Mouse (Mus musculus): ENCODE data around the gene Cfap61.

The Cfap61 gene

DNA sequence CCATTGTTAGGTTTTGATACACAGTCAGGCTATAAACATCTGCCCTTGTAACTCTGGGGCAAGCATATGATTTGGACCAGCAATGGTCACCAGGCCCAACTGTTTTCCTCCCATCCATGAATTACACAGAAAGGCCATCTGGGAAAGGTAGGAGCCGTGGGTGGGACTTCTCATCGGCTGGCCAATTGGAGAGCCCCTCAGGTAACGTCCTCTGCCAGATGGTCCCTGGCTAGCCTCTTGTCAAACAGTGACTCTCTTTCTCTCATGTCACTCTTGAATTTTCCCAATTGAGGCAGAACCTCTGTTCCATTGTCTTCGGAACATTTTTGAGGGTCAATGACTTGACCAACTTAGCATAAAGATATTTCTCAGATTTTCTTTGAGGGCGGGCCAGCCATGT lies 213.2 kb downstream of the Cfap61 start:
- no peak for DNase-seq (ENCODE audit: low read depth, low spot score)

DNA sequence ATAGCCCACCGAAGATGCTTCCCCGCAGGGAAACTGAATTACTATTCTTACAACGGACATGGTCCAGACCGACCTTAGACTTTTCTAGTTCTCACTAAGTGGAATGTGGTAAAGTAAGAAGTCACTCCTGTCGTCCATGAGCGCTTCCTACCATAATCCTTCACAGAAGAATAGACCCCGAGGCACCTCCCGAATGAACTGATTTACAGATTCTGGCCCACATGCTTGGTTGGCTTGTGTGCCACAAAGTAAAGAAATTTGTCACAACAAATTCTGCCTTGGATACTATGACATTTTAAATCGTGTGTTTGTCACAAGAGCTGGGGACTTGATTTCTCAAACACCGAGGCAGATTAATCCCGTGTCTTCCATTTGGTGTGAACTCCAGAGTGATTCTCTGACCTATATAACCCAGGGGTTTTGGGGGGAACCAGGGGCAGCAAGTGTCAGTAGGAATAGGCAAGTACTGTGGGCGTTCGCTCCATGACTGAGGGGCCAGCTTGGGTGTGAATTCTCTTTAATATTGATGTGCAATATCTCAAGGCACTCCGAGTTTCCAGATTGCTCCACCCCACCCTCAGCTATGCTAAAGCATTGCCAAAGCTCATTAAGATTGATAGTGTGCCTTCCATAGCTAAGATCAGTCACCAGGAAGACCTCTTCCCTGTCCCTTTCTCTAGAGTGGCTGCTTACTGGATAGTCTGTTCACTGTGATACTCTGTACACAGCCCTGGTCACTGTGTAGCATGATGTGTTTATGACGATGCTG lies 214.8 kb downstream of the Cfap61 start:
- no peak for DNase-seq (ENCODE audit: low read depth, low spot score)

DNA sequence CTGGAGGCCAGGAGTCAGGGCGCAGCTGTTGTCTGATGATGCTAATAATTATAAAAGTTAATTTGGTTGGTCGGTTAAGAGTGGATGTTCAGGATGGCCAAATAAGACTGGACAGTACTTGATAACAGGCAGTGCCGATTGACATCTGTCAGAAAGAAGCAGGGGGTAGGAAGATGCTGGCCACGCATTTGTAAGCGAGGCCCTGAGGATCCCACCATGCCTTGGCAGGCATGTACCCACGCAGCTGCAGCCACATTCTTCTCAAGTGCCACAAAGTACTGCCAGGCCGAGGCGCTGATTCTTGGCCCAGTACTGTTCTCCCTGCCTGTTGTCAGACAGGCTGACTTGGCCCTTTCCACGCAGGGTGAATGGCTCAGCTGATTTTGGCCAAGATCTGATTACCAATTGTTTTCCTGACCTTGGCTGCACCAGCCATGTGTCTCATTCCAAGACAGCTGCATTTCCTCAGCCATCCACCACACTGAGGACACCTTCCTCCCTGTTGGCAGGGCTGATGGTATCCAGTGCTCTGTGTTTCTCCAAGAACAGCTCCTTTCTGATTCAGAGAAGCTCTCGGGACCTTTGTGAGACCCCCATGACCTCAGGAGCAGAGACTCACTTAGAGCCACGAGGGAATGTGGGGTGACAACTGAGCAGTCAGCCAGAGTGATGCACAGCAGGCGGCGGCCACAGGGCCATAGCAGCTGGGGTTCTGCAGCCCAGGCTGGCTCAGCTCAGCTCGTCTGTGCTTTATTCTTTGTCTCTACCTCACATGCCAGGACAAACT lies 233.6 kb downstream of the Cfap61 start:
- DNase-seq (ENCODE audit: low read depth, low spot score), result peak; percentile 83

DNA sequence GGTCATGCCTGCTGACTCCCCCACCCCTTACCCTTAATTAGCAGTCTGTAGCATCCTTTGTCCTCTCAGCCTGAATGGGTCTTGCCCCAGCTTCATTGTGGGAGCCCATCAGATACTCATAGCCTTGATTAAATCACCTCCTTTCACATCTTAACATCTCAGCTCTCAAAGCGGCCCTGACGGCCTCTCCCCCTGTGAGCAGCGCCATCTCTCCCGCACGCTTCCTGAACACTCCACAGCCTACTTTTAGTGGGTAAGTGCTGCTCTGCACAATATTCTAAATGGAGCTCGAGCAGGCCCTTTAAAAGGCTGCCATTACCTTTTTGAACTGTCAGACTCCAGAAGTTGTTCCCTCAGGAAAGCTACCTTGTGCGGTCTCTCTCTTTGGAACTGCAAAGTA lies 234.9 kb downstream of the Cfap61 start:
- no peak for DNase-seq (ENCODE audit: low read depth, low spot score)

DNA sequence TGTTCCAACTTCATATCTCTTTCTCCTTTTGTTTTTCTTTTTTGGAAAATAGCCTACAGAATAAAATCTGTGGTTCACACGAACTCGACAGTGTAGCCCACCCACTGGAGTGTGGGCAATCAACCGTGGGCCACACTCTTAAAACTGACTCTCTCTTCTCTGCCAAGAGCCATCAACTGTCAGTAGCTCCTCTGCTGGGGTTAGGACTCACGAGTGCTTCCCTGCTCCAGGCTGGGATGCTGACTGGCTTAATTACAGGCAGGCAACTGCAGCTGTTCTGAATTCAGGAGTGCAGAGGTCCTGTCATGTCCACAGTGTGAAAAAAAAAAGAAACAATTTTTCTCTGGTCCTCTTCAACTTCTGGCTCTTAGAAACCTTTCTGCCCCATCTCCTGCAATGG lies 237.5 kb downstream of the Cfap61 start:
- no peak for DNase-seq (ENCODE audit: low read depth, low spot score)

DNA sequence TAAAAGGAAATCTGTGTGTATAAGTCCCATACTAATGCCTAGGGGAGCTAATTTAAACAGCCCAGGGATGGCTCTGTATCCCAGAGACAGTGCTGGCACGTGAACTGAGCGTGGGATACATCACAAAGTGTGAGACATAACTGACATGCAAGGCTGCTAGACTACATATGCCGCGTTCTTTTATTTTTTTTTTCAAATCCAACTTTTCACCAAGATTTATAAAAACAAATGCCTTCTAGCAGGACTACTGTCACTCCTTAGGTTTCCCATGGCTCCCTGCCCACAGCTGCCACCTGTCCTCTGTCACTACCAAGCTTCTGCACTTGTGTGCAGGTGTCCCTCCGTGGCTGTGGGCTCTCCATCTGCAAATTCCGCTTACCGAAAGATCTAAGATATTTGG lies 239.6 kb downstream of the Cfap61 start:
- DNase-seq (ENCODE audit: low read depth, low spot score), result peak; percentile 75

DNA sequence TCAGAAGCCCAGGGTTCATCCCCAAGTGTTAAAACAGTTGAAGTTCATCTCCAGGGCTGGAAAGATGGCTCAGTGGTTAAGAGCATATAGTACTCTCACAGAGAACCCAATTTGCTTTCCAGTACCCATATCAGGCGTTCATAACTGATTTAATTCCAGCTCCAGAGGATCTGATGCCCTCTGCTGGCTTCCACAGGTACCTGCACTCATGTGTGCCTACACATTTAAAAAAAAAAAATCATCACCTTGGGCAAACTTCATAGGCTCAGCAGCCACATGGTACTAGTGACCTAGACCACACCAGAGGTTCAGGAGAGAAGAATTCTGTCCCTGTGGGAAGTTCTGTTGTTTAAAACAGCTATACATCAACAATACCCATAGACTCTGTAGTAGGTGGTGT lies 244.1 kb downstream of the Cfap61 start:
- DNase-seq (ENCODE audit: low read depth, low spot score), result no peak

DNA sequence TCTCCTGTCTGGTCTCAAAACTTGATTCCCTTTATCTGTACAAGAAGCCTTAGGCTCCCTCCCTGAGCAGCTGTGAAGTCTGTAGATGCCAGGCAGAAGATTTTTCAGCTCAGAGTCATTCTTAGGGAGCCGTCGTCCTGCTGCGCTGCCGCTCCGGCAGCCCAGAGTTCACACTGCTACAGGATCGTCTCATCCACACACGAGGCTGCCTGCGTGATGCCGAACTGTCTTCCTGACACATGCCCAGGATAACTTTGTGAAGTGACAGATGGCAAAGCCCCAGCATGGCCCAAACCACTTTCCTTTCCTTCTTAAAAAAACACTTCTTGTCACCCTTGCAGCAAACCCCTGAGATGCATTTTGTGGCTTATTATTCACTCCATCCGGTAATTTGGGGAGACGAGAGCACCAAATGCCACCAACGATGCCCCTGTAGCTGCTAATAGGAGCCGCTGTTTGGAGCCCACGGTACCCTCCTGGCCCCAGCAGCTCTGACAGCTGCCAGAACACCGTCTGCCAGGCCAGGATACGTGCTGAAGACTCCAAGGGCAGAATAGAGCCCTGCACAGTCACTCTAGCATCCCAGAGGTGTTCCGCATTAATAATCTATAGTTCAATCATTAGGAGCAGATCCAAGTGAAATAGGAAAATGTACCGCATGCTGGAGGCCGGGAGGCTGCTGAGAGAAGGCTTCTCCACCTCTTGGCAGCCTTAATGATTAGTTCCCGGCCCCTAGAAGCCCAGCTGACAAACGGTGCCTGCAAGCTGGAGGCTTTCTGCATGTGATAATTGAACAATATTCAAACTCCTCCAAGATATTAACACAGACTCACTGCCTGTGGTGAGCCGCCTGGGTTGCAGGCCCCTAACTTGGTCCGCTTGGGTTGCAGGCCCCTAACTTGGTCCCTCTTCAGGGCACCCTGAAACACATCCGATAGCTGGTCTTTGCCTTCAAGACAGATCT lies 249.5 kb downstream of the Cfap61 start:
- DNase-seq (ENCODE audit: low read depth, low spot score), result peak; percentile 13

DNA sequence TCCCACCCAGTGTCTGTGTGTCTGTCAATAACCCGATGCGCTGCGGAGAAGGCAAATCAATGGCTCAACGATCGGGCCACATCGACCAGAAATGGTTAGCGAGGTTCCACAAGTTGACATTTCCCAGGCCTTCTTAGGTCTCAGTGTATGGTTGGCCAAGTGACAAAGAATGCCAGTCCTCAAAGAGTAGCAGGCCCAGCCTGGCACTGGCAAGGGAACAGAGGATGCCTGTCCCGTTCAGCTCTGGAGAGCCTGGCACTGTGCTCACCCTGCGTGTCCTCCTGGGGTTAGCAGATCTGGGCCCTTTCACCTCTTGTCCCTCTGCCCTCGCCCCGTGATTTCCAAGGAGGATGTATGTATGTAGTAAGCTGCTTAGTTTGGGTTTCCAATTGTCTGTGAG lies 261.5 kb downstream of the Cfap61 start:
- DNase-seq (ENCODE audit: low read depth, low spot score), result peak; percentile 77

DNA sequence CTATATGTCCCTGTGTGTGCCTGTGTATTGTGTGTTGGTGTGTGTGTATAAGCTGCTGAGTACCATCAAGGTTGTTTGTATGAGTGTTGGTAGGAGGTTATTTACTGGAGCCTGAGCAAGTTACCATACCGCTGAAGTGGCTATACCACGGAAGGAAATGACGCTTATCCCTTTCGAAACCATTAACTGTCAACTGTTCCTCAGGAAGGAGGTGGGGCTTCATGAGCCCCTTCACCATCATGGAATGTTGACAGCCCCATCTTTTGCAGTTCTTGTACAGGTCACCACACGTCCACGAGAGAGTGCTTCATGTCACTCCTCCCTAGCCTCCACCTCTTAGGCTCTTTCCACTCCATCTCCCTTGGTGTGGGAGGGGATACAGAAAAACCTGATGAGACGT lies 263.4 kb downstream of the Cfap61 start:
- no peak for DNase-seq (ENCODE audit: low read depth, low spot score)

DNA sequence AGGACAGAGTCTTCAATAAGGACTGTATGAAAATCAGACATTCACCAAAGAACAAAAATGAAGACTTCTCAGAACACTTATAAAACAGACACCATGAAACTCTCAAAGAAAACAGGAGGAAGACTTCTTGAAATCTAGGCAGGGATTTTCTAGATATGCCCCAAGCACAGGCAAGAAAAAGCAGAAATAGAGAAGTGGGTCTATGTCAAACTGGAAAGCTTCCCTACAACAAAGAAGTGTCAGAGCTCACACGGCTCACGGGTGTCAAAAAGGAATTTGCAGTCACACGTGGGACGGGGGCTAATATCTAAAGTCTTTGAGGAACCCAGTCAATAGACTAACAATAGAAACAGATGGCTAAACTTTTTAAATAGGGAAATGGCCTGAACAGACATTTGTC lies 276.4 kb downstream of the Cfap61 start:
- DNase-seq (ENCODE audit: low read depth, low spot score), result no peak

DNA sequence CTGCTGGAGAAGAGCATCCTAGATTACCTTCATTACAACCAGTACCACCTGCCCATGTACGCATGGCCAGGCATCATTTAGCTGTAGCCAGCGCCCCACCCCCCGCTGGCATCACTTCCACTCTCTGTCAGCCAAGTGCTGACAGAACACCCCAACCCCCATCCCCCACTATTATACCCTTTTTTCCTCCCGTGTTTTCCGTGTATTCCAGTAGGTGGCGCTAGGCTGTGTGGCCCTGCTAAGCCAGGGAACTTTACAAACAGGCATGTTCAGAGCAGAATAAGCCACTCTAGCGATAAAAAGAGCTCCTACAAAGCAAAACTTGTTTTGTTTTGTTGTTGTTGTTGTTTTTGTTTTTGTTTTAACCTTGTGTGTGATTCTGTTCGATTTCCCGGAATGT lies 280.1 kb downstream of the Cfap61 start:
- DNase-seq (ENCODE audit: low read depth, low spot score), result peak; percentile 81

DNA sequence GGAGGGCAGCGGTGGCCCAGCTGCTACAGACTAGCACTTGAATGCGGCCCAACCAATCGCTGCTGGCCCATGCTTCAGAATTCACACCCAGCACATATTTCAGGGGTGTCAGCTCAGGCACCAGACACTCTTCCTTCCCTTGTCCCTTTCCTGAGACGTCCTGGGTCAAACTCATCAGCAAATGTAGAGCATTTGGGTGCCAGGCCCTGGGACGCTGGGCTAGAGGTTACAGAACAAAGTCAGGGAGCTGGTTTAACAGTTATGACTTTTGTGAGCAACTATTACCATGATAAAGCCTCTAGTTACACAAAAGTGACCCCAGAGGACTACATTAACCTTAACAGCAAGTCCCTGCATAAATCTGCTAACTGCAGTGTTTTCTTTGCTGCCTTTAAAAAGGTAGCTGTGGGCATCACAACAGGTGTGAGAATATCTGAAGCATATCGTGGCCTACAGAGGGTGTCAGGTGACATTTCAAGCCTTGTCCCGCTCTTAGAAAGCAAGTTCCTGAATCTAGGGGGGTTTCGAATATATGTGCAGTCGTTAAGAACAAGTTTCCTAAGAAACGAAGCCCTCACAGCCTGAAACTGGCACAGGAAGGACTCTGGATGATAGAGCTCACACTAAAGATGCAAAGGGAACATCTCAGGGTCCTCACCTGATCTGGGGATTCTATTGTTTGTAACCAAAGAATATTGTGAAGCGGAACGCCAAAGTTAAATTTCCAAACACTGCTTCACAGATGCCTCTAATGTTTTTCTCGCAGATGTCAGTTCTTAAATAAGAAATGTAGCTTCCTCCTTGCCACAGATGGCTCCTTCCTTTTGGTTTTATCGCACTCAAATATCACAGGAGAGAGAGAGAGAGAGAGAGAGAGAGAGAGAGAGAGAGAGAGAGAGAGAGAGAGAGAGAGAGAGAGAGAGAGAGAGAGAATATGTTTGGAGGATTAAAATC lies 281.8 kb downstream of the Cfap61 start:
- peak; percentile 62 for DNase-seq (ENCODE audit: low read depth, low spot score)

DNA sequence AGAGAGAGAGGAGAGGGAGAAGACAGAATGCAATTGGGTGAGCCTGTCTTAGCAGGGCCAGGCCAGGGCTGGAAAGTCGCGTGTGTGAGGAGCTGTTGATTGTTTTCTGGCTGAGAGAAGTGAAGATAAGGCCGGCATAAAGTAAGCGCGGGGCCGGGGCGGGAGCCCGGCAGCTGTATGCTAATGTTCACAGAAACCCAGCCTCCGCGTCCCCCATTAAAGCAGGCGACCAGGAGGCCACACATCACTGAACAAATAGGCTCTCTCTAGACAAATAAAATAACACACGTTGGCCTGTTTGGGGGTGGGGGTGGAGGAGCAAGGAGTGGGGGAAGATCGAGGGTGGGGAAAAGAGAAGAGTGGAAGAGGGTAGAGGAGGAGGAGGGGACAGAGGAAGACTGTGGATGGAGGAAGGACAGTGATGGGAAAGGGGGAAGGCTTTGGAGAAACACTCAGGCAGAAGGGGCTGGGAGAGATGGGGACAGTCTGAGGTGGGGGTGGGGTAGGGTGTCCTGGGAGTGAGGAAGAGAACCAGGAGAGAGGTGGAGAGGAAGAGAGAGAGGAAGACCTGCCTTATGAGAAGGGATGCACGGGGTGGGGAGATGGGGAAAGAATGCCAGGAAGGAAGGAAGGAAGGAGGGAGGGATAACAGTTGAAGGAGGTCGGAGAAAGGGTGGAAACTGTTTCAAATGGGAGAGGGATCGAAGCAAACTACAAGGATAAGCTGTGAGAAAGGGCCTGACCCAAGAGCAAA lies 282.8 kb downstream of the Cfap61 start:
- no peak for DNase-seq (ENCODE audit: low read depth, low spot score)

DNA sequence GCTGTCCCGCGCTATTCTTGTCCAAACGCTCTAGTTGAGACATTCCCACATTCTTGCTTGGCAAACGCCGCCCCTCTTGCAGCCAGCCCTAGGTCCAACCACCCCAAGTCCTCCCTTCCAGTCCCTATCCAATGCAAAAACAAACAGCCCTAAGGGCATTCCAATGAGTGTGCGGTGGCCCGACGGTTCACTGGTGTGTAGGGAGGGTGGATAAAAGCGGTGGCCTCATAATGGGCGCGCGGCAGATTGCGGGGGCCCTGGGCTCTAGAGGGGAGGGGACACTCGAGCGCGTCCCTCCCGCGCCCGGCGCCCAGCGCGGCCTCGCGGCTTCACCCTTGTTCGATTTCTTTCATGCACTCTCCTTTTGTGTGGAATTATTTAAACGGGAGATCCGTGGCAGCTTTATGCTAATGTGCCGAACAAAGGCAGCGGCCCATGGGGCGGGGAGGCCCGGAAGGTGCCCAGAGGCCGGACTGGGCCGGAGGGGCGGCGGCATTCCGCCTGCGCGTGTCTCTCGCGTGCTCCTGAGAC lies 283.6 kb downstream of the Cfap61 start:
- DNase-seq (ENCODE audit: low read depth, low spot score), result no peak

DNA sequence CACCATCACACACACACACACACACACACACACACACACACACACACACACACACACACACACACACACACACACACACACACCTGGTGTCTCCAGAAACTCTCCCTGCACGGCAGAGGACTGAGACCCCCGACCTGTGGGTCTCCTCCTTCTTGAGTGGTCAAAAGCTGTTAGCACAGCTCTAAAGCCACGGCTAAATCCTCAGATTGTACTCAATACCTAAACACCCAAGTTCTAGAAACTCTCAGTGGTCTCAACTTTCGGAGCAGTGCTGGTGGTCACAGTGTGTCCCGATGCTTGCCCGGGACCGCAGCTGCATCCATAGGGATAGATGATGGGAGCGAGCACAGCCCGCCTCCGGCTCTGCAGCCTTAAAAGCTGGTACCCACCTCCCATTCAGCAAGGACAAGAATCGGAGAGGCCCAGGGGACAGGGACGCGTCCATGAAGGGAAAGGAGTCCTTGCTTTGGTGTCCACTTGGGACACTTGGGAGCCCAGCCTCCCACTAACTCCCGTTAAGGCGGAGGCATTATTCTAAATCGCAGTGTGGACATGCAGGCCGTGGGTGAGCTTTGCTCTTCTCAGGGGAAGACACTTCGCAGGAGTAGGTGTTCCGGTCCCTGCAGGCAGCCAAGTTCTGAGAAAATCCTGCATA lies 284.4 kb downstream of the Cfap61 start:
- DNase-seq (ENCODE audit: low read depth, low spot score), result peak; percentile 45

DNA sequence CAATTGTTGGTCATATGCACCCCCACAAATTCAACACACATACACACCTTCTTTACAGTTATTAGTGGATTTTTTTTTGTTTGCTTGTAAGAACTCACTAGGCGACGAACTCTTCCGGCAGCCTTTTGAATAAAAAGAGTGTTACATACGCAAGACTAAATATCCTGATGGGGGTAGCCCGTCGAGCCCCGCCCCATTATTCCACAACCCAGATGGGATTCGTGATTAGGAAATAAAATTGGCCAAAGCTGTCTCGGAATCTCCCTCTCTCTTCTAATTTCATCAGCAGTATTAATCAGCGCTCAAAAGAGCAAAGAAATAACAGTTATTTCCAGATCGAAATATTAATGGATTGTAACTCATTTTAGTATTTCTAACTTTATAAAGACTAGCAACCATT lies 285.2 kb downstream of the Cfap61 start:
- no peak for DNase-seq (ENCODE audit: low read depth, low spot score)

DNA sequence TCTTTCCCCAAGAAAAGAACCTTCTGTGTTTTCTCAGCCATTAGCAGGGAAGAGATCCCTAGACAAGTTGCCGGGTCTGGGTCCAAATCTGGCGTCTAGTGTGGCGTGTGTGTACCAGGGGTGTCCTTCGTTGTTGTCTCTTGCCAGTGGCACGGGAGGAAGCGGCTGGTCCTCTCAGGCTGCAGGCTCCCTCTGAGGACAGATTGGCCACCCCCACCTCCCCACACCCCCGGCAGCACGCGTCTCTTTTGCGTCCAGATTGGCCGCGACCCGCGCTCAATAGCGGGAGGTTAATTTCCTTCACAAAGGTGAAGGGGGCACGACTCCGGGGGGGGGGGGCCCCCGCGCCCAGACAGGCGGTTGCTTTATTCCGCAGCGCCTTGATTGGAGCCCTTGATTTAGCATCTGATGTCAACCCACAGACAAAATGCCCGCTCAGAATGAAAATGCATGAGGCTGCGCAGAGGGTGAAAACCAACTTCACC lies 286.0 kb downstream of the Cfap61 start:
- DNase-seq (ENCODE audit: low read depth, low spot score), result peak; percentile 57
